Mouse (Mus musculus) intestine, postnatal 0 days (tissue): ENCODE measurements around the gene Prrt1. TPM values are rescaled to one million over a fixed set of nuclear protein-coding genes. Genes with fewer than 3 reads are reported as not detected.
A peak's percentile ranks its signal among the peaks of the same experiment; 100 is the strongest.

Experiments used
- ATAC-seq: fragments of 200-750 bp; cut with Nextera tagmentation; 2 replicates; pipeline ENCODE4 v1.8.0; 2017; ENCODE audit warnings: mild to moderate bottlenecking, moderate TSS enrichment, moderate library complexity
- H3K27ac ChIP-seq: fragments of 300-500 bp; sonication (generic); 2 replicates; pipeline ENCODE4 v1.5.1; 2014; ENCODE audit warnings: mild to moderate bottlenecking, low read depth, low read length, moderate library complexity
- H3K27me3 ChIP-seq: fragments of 300-500 bp; sonication (generic); replicated peaks from 2 replicates; pipeline ENCODE4 v1.6.1; 2014; ENCODE audit warnings: low read length, mixed read lengths; ENCODE audit not compliant: control insufficient read depth, insufficient read depth
- H3K36me3 ChIP-seq: fragments of 300-500 bp; sonication (generic); 2 replicates; pipeline ENCODE4 v1.6.1; 2014; ENCODE audit warnings: mild to moderate bottlenecking, moderate library complexity; ENCODE audit not compliant: control insufficient read depth, insufficient read depth
- H3K4me1 ChIP-seq: fragments of 300-500 bp; sonication (generic); replicated peaks from 2 replicates; pipeline ENCODE4 v1.6.1; 2014; ENCODE audit warnings: antibody characterized with exemption, low read length, mixed read lengths; ENCODE audit not compliant: control insufficient read depth, insufficient read depth
- H3K4me2 ChIP-seq: fragments of 300-500 bp; sonication (generic); replicated peaks from 2 replicates; pipeline ENCODE4 v1.6.1; 2014; ENCODE audit warnings: low read depth, mild to moderate bottlenecking, moderate library complexity
- H3K4me3 ChIP-seq: fragments of 300-500 bp; sonication (generic); 2 replicates; pipeline ENCODE4 v1.5.1; 2014; ENCODE audit warnings: low read depth, low read length
- H3K9ac ChIP-seq: fragments of 300-500 bp; sonication (generic); 2 replicates; pipeline ENCODE4 v1.6.1; 2014; ENCODE audit warnings: mild to moderate bottlenecking, low read depth, low read length
- H3K9me3 ChIP-seq: fragments of 300-500 bp; sonication (generic); 2 replicates; pipeline ENCODE4 v1.6.1; 2016; ENCODE audit warnings: mixed run types; ENCODE audit not compliant: control insufficient read depth
- CTCF ChIP-seq: sonication (generic); IDR thresholded peaks from 2 replicates; pipeline ENCODE4 v1.5.1; 2016; ENCODE audit warnings: low read depth, mild to moderate bottlenecking, control low read depth, antibody characterized with exemption, moderate library complexity
- WGBS: fragments of 180-500 bp; shearing (Covaris S2); extraction: QIAGEN DNeasy Blood & Tissue Kit; methylation state at CpG from one replicate; pipeline ENCODE4 v1.1.7; 2014; 5-methylcytosine and 5-hydroxymethylcytosine counted together
- polyA plus RNA-seq: library from polyadenylated mRNA; unstranded; fragments of >200 nt; fragmentation: Nextera tagmentation; extraction: Ambion mirVana; gene quantifications from 2 replicates; pipeline ENCODE4 v1.2.1, GENCODE M21; 2015

Prrt1 gene
- polyA plus RNA-seq, 1 experiment from 2014 or later, result 0.47 TPM

DNA sequence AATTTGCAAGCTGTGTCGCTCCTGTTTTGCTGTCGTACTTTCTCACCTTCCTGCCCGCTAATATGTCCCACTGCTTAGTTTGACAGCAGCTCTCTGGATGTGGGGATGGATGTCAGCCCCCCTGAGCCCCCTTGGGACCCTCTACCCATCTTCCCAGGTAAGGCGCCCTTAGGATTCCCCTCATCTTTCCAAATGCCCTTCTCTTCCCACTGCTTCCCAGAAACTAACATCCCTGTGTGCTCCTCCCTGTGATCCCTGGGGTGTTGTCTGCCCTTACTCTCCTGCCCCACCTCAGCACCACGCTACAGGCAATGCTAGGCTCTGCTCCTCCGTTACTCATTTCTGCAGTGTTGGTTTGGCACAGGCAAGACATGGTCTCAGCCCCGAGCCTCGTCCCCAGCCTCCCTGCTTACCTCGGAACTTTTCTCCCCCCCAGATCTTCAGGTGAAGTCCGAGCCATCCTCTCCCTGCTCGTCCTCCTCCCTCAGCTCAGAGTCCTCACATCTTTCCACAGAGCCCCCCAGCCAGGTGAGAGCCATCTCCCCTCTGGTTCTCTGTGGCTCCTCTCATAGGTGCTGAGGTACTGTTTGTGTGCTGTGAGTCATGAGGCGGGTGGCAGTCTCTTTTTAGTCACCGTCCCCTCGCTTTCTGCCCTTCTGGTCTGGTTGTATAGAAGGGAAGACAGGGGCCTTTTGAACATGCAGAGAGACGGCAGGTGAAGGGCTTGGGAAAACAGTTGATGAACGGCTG lies 19.0 kb downstream of the Prrt1 start:
- 86% methylated on average over 16 of the region's 16 CpGs for WGBS
- Histone ChIP-seq H3K9me3 (no peaks in the 10 kb centered on the region), H3K4me3 (no peak overlapping the region; the same call in 1 of the 2 replicates), H3K27ac (no peak overlapping the region), H3K36me3 (peaks cover 28% of the 10 kb centered on the region), H3K4me2 (peak overlapping the region; percentile 92), H3K4me1 (0 out of 2 replicates have a peak, but pooled peaks cover 4% of the 10 kb centered on the region), H3K9ac (no peak overlapping the region), H3K27me3 (no peaks in the 10 kb centered on the region)
- TF ChIP-seq CTCF, result no peak
- ATAC-seq, result no peak

DNA sequence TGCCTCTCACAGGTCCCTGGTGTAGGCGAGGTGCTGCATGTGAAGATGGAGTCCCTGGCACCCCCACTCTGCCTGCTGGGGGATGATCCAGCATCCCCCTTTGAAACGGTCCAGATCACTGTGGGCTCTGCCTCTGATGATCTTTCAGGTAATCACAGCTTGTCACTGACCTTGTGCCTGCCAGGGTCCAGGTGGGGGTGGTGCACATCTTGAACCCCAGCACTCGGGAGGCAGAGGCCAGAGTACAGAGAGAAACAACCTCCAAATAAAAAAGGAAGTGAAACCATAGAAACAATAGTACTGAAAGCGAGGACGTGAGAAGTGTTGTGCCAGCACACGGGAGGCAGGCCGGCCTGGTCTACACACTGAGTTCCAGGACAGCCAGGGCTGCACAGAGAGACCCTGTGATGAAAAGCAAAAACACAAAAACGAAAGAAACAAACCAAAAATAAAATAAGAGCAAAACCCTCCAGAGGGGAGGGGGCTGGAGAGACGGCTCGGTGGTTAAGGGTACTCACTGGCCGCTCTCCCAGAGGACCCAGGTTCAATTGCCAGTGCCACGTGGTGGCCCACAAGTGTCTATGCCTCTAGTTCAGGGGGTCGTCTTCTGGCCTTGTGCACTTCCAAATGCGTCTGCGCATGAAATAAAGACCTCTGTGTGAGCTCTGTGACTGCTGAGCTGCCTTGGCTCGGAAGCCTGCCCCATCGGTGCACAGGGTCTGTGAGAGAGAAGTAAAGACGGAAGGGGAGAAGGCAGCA lies 20.0 kb downstream of the Prrt1 start:
- Histone ChIP-seq H3K4me3 (no peak overlapping the region), H3K27ac (no peak overlapping the region), H3K4me1 (0 out of 2 replicates have a peak, but pooled peaks cover 4% of the 10 kb centered on the region), H3K4me2 (no peak overlapping the region), H3K27me3 (no peaks in the 10 kb centered on the region), H3K36me3 (peaks cover 33% of the 10 kb centered on the region), H3K9me3 (no peaks in the 10 kb centered on the region), H3K9ac (no peak overlapping the region)
- ATAC-seq, result no peak
- 87% methylated on average over 18 of the region's 18 CpGs for WGBS
- no peak for TF ChIP-seq CTCF

DNA sequence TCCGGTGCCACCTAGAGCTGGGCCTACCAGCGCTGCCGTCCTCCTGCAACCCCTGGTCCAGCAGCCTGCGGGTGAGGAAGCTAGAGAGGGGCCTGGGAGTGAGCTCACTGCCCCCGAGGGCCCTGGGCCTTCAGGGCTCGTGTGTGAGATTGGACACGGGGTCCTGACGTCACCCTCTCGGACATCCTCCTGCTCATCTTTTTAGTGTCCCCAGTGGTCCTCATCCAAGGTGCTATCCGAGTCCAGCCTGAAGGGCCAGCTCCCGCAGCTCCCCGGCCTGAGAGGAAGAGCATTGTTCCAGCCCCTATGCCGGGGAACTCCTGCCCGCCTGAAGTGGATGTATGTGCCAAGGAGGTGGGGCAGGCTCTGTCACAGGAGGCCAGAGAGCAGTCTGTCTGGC lies 21.4 kb downstream of the Prrt1 start:
- Histone ChIP-seq H3K4me3 (no peak overlapping the region), H3K9ac (no peak overlapping the region), H3K36me3 (peaks cover 33% of the 10 kb centered on the region), H3K9me3 (no peaks in the 10 kb centered on the region), H3K4me2 (no peak overlapping the region), H3K27me3 (no peaks in the 10 kb centered on the region), H3K27ac (no peak overlapping the region), H3K4me1 (no peaks in the 10 kb centered on the region)
- no peak for ATAC-seq
- TF ChIP-seq CTCF, result no peak
- 96% methylated on average over 14 of the region's 14 CpGs for WGBS

DNA sequence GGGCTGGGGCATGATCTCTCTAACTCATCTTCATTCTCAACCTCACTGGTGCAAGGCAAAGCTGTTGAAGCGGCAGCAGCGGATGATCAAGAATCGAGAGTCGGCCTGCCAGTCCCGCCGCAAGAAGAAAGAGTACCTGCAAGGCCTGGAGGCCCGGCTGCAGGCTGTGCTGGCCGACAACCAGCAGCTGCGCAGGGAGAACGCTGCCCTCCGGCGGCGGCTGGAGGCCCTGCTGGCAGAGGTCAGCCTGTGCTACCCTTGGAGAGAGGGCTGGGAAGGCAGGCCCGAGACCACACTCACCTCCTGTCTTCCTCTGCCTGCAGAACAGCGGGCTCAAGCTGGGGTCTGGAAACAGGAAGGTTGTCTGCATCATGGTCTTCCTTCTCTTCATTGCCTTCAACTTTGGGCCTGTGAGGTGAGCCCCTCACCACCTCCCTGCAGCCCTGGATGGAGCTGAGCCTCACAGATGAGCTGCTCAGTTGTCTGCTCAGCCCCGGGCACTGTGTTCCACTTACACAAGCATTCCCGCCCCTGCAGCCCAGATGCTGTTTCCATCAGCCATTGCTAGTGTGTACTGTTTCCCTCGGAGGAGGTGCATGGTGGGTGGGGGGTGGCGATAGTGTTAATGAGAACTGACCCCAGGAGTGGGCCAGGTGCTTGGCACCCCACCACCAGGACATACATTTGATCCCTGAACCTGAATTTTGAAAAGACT lies 22.3 kb downstream of the Prrt1 start:
- no peak overlapping the region for H3K9ac ChIP-seq
- no peaks in the 10 kb centered on the region for H3K9me3 ChIP-seq
- ATAC-seq, result no peak
- TF ChIP-seq CTCF, result peak; percentile 77
- WGBS, result 54% methylated on average over 19 of the region's 19 CpGs
- H3K4me2 ChIP-seq, result no peak overlapping the region
- no peak overlapping the region for H3K4me3 ChIP-seq
- peaks cover 7% of the 10 kb centered on the region; the same call in 1 of the 2 replicates for H3K4me1 ChIP-seq
- no peak overlapping the region for H3K27ac ChIP-seq
- peaks cover 33% of the 10 kb centered on the region for H3K36me3 ChIP-seq
- no peaks in the 10 kb centered on the region for H3K27me3 ChIP-seq

DNA sequence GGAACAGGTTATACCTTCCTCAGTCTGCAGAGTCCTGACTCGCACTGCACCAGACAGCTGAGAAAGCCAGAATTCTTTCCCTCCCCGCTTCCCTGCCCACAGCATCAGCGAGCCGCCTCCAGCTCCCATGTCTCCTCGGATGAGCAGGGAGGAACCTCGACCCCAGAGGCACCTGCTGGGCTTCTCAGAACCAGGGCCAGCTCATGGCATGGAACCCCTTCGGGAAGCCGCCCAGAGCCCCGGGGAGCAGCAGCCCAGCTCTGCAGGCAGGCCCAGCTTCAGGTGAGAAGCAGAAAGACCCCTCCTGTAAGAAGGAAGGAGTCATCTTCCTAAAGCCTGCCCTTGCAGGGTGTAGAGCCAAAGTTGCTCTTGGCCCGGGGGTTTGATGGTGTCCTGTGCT lies 23.2 kb downstream of the Prrt1 start:
- Histone ChIP-seq H3K27ac (no peak overlapping the region), H3K27me3 (no peaks in the 10 kb centered on the region), H3K4me2 (no peak overlapping the region), H3K9ac (no peak overlapping the region), H3K4me1 (peaks cover 7% of the 10 kb centered on the region; the same call in 1 of the 2 replicates), H3K9me3 (no peaks in the 10 kb centered on the region), H3K36me3 (peaks cover 33% of the 10 kb centered on the region), H3K4me3 (no peak overlapping the region)
- TF ChIP-seq CTCF, result no peak
- 89% methylated on average over 10 of the region's 10 CpGs for WGBS
- no peak for ATAC-seq

DNA sequence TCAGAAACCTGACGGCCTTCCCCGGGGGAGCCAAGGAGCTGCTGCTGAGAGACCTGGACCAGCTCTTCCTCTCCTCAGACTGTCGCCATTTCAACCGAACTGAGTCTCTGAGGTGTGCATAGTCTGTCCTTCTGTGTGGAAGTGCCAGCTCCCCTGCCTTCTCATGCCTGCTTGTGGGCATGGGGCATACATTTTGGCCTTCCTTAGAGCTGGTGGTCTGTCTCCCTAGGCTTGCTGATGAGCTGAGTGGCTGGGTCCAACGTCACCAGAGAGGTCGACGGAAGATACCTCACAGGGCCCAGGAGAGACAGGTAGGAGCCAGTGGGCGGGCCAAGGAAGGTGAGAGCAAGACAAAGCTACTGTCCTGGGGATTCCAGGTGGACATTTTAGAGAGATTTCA lies 23.7 kb downstream of the Prrt1 start:
- no peak for ATAC-seq
- Histone ChIP-seq H3K36me3 (peaks cover 33% of the 10 kb centered on the region), H3K27ac (no peak overlapping the region), H3K4me1 (peaks cover 7% of the 10 kb centered on the region; the same call in 1 of the 2 replicates), H3K4me3 (no peak overlapping the region), H3K9ac (no peak overlapping the region), H3K4me2 (no peak overlapping the region), H3K27me3 (no peaks in the 10 kb centered on the region), H3K9me3 (no peaks in the 10 kb centered on the region)
- no peak for TF ChIP-seq CTCF
- 89% methylated on average over 8 of the region's 8 CpGs for WGBS
